Mouse (Mus musculus) limb, embryonic 14.5 days (tissue): ENCODE data around the gene Tmem269. TPM values are rescaled to one million over a fixed set of nuclear protein-coding genes. Genes with fewer than 3 reads are reported as not detected.
A peak's percentile ranks its signal among the peaks of the same experiment; 100 is the strongest.

ENCODE experiments used
- ATAC-seq: fragments of 200-750 bp; cut with Nextera tagmentation; 2 replicates; pipeline ENCODE4 v1.8.0; 2017; ENCODE audit warnings: low read depth, moderate number of reproducible peaks, moderate TSS enrichment; ENCODE audit not compliant: low FRiP score
- DNase-seq: peaks from one replicate; pipeline ENCODE4 v3.0.0-alpha.2; 2015; ENCODE audit warnings: low spot score
- H3K27ac ChIP-seq: fragments of 300-500 bp; sonication (generic); replicated peaks from 2 replicates; pipeline ENCODE4 v1.5.1; 2014; ENCODE audit warnings: low read depth, mild to moderate bottlenecking, low read length, moderate library complexity, mixed read lengths
- H3K27me3 ChIP-seq: fragments of 300-500 bp; sonication (generic); 2 replicates; pipeline ENCODE4 v1.6.1; 2014; ENCODE audit warnings: low read length, mixed read lengths; ENCODE audit not compliant: control insufficient read depth, insufficient read depth
- H3K36me3 ChIP-seq: fragments of 300-500 bp; sonication (generic); 2 replicates; pipeline ENCODE4 v1.6.1; 2014; ENCODE audit warnings: mild to moderate bottlenecking, low read length, moderate library complexity, mixed read lengths; ENCODE audit not compliant: control insufficient read depth, insufficient read depth
- H3K4me1 ChIP-seq: fragments of 300-500 bp; sonication (generic); 2 replicates; pipeline ENCODE4 v1.6.1; 2014; ENCODE audit warnings: antibody characterized with exemption, low read length, mixed read lengths; ENCODE audit not compliant: control insufficient read depth, insufficient read depth
- H3K4me2 ChIP-seq: fragments of 300-500 bp; sonication (generic); replicated peaks from 2 replicates; pipeline ENCODE4 v1.6.1; 2014; ENCODE audit warnings: low read depth, mild to moderate bottlenecking, low read length, moderate library complexity; ENCODE audit not compliant: severe bottlenecking
- H3K4me3 ChIP-seq: fragments of 300-500 bp; sonication (generic); replicated peaks from 2 replicates; pipeline ENCODE4 v1.5.1; 2014; ENCODE audit warnings: low read length
- H3K9ac ChIP-seq: fragments of 300-500 bp; sonication (generic); 2 replicates; pipeline ENCODE4 v1.6.1; 2014; ENCODE audit warnings: mild to moderate bottlenecking, low read depth, low read length, moderate library complexity; ENCODE audit not compliant: severe bottlenecking
- H3K9me3 ChIP-seq: fragments of 300-500 bp; sonication (generic); 2 replicates; pipeline ENCODE4 v1.6.1; 2016; ENCODE audit warnings: low read length; ENCODE audit not compliant: control insufficient read depth
- POLR2A ChIP-seq: fragments of 200-500 bp; IDR thresholded peaks from 2 replicates; pipeline ENCODE4 v1.8.0; 2012; ENCODE audit warnings: inconsistent platforms, mild to moderate bottlenecking, moderate library complexity, borderline replicate concordance; ENCODE audit not compliant: insufficient read depth, insufficient read length; ENCODE audit errors: extremely low read depth
- WGBS: fragments of 180-500 bp; shearing (Covaris S2); extraction: QIAGEN DNeasy Blood & Tissue Kit; methylation state at CpG from one replicate; pipeline ENCODE4 v1.1.7; 2014; 5-methylcytosine and 5-hydroxymethylcytosine counted together
- polyA plus RNA-seq, 2 experiments: library from polyadenylated mRNA; depleted of rRNA in 1 of 2; stranded (reverse) in 1 of 2; unstranded in 1 of 2; fragments of >200 nt; fragmentation: Nextera tagmentation in 1 of 2; extraction: Ambion mirVana in 1 of 2; gene quantifications; 2 replicates each; pipeline versions ENCODE4 v1.2.1 to v1.2.3; 2012 to 2014

Gene Tmem269
- polyA plus RNA-seq, 2 experiments, result 0.11 TPM; not detected in 1

GRCm38 (mm10) chr4:119194909-119195581 is 23.0 kb downstream of the Tmem269 start, which contains the start of gene Svbp:
Svbp (plus strand) TSS chr4:119195306.
- peaks cover 5% of the 10 kb centered on the region for H3K4me1 ChIP-seq
- H3K9ac ChIP-seq, result peak within 1 kb of the TSS; percentile 90
- H3K4me2 ChIP-seq, result peak within 1 kb of the TSS; percentile 71
- H3K27me3 ChIP-seq, result no peaks in the 10 kb centered on the region
- peak within 1 kb of the TSS; percentile 86 for H3K27ac ChIP-seq
- peak within 1 kb of the TSS; percentile 83 for H3K4me3 ChIP-seq
- DNase-seq (peak; percentile 87), ATAC-seq (peak; percentile 93)
- WGBS, result 3% methylated on average over 12 of the region's 47 CpGs
- no peaks in the 10 kb centered on the region for H3K9me3 ChIP-seq
- peaks cover 15% of the 10 kb centered on the region; the same call in 1 of the 2 replicates for H3K36me3 ChIP-seq
- peak; percentile 68; the same call in 1 of the 2 replicates for TF ChIP-seq POLR2A

GRCm38 (mm10) chr4:119192757-119193156 is 25.3 kb downstream of the Tmem269 start:
- Histone ChIP-seq H3K4me3 (no peak overlapping the region), H3K36me3 (0 out of 2 replicates have a peak, but pooled peaks cover 7% of the 10 kb centered on the region), H3K4me1 (peaks cover 5% of the 10 kb centered on the region), H3K27ac (no peak overlapping the region), H3K9me3 (no peaks in the 10 kb centered on the region), H3K4me2 (no peak overlapping the region), H3K9ac (no peak overlapping the region), H3K27me3 (no peaks in the 10 kb centered on the region)
- DNase-seq (no peak), ATAC-seq (no peak)
- TF ChIP-seq POLR2A, result no peak
- 88% methylated on average over 4 of the region's 4 CpGs for WGBS

GRCm38 (mm10) chr4:119191273-119191672 is 26.7 kb downstream of the Tmem269 start:
- Histone ChIP-seq H3K36me3 (no peaks in the 10 kb centered on the region), H3K9me3 (no peaks in the 10 kb centered on the region), H3K4me2 (no peak overlapping the region), H3K27ac (no peak overlapping the region), H3K4me1 (no peaks in the 10 kb centered on the region), H3K4me3 (no peak overlapping the region), H3K27me3 (no peaks in the 10 kb centered on the region), H3K9ac (no peak overlapping the region)
- ATAC-seq (no peak), DNase-seq (no peak)
- 55% methylated on average over 3 of the region's 3 CpGs for WGBS
- TF ChIP-seq POLR2A, result no peak

GRCm38 (mm10) chr4:119190618-119191017 is 27.4 kb downstream of the Tmem269 start:
- DNase-seq (no peak), ATAC-seq (no peak)
- Histone ChIP-seq H3K4me2 (no peak overlapping the region), H3K27me3 (no peaks in the 10 kb centered on the region), H3K9me3 (no peaks in the 10 kb centered on the region), H3K27ac (no peak overlapping the region), H3K36me3 (no peaks in the 10 kb centered on the region), H3K9ac (no peak overlapping the region), H3K4me3 (no peak overlapping the region), H3K4me1 (no peaks in the 10 kb centered on the region)
- no peak for TF ChIP-seq POLR2A
- 82% methylated on average over 8 of the region's 8 CpGs for WGBS

GRCm38 (mm10) chr4:119189864-119190263 is 28.2 kb downstream of the Tmem269 start, which contains the start of gene Ermap:
Ermap (minus strand) TSS chr4:119190011.
- DNase-seq, result no peak
- Histone ChIP-seq H3K9ac (no peak within 1 kb of the TSS), H3K27me3 (no peaks in the 10 kb centered on the region), H3K9me3 (no peaks in the 10 kb centered on the region), H3K36me3 (no peaks in the 10 kb centered on the region), H3K4me2 (no peak within 1 kb of the TSS), H3K27ac (no peak within 1 kb of the TSS), H3K4me3 (no peak within 1 kb of the TSS), H3K4me1 (no peaks in the 10 kb centered on the region)
- no peak for ATAC-seq
- no peak for TF ChIP-seq POLR2A
- WGBS, result 77% methylated on average over 6 of the region's 6 CpGs
